Mouse (Mus musculus) neural tube, embryonic 11.5 days (tissue): ENCODE measurements around the gene Mrps17. TPM values are rescaled to one million over a fixed set of nuclear protein-coding genes. Genes with fewer than 3 reads are reported as not detected.

Source experiments
- ATAC-seq: fragments of 200-750 bp; cut with Nextera tagmentation; 2 replicates; pipeline ENCODE4 v1.8.0; 2017; ENCODE audit warnings: moderate number of reproducible peaks, mild to moderate bottlenecking, moderate TSS enrichment, moderate library complexity; ENCODE audit not compliant: insufficient read depth, low FRiP score, low TSS enrichment
- DNase-seq: peaks from one replicate; pipeline ENCODE4 v3.0.0-alpha.2; 2015; ENCODE audit warnings: low spot score
- H3K27ac ChIP-seq: fragments of 300-500 bp; sonication (generic); 2 replicates; pipeline ENCODE4 v1.5.1; 2014; ENCODE audit warnings: low read depth, mild to moderate bottlenecking, low read length
- H3K27me3 ChIP-seq: fragments of 300-500 bp; sonication (generic); 2 replicates; pipeline ENCODE4 v1.6.1; 2014; ENCODE audit warnings: mild to moderate bottlenecking, low read length, mixed read lengths; ENCODE audit not compliant: control insufficient read depth, insufficient read depth
- H3K36me3 ChIP-seq: fragments of 300-500 bp; sonication (generic); 2 replicates; pipeline ENCODE4 v1.6.1; 2014; ENCODE audit warnings: mild to moderate bottlenecking, low read length, moderate library complexity, mixed read lengths; ENCODE audit not compliant: control insufficient read depth, insufficient read depth
- H3K4me1 ChIP-seq: fragments of 300-500 bp; sonication (generic); 2 replicates; pipeline ENCODE4 v1.6.1; 2014; ENCODE audit warnings: low read length, mixed read lengths; ENCODE audit not compliant: control insufficient read depth, insufficient read depth
- H3K4me2 ChIP-seq: fragments of 300-500 bp; sonication (generic); 2 replicates; pipeline ENCODE4 v1.6.1; 2014; ENCODE audit warnings: low read depth, mild to moderate bottlenecking, moderate library complexity
- H3K4me3 ChIP-seq: fragments of 300-500 bp; sonication (generic); 2 replicates; pipeline ENCODE4 v1.5.1; 2014; ENCODE audit warnings: low read depth, low read length
- H3K9ac ChIP-seq: fragments of 300-500 bp; sonication (generic); 2 replicates; pipeline ENCODE4 v1.6.1; 2014; ENCODE audit warnings: mild to moderate bottlenecking, low read length
- H3K9me3 ChIP-seq: fragments of 300-500 bp; sonication (generic); 2 replicates; pipeline ENCODE4 v1.6.1; 2016; ENCODE audit warnings: low read length; ENCODE audit not compliant: control insufficient read depth
- WGBS: fragments of 180-500 bp; shearing (Covaris S2); extraction: QIAGEN DNeasy Blood & Tissue Kit; methylation state at CpG from one replicate; pipeline ENCODE4 v1.1.7; 2014; 5-methylcytosine and 5-hydroxymethylcytosine counted together
- polyA plus RNA-seq: library from polyadenylated mRNA; unstranded; fragments of >200 nt; fragmentation: Nextera tagmentation; extraction: Ambion mirVana; gene quantifications from 2 replicates; pipeline ENCODE4 v1.2.1, GENCODE M21; 2014

The Mrps17 gene
- polyA plus RNA-seq, 1 experiment from 2014 or later: 160 TPM

DNA sequence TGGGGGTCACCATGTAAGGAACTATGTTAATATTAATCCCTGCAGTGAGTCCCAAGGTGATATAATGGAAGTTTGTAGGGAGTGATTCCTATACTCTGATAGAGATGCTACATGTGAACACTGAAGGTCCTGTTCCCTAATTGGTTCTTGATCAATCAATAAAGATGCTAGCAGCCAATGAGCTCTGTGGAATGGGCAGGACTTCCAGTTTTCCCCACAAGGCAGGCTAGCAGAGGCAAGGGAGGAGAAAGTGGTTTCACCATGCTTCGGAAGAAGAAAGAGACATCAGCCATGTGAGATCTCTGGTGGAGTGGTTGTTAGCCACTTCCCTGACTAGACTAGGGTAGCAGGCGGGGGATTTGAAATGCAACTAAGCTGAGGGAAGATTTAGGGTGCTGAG is 14.8 kb upstream of the Mrps17 start:
- Histone ChIP-seq H3K36me3 (no peaks in the 10 kb centered on the region), H3K27ac (no peak overlapping the region), H3K4me1 (no peaks in the 10 kb centered on the region), H3K4me3 (no peak overlapping the region), H3K9me3 (no peaks in the 10 kb centered on the region), H3K4me2 (no peak overlapping the region), H3K27me3 (no peaks in the 10 kb centered on the region), H3K9ac (no peak overlapping the region)
- 44% methylated on average over 2 of the region's 2 CpGs for WGBS
- ATAC-seq (no peak), DNase-seq (no peak)

DNA sequence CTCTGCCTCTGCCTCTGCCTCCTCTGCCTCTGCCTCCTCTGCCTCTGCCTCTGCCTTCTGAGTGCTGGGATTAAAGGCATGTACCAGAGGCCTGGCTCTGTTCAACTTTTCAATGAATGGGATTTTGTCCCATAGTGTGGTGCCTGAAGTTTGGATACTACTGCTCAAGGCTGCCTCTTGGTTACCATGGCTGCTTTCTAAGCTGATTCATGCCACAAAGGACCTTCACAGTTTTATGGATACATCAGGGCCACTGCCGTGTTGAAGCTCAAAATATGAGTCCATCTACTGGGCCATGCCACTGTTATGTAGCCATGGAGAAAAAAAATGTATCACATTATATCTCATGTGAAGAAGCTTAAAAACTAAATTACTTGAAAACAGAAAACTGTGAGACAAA is 13.6 kb upstream of the Mrps17 start:
- WGBS: 80% methylated on average over 1 of the region's 1 CpGs
- no peaks in the 10 kb centered on the region for H3K4me1 ChIP-seq
- H3K9me3 ChIP-seq: no peaks in the 10 kb centered on the region
- H3K4me3 ChIP-seq: no peak overlapping the region
- DNase-seq: no peak
- no peaks in the 10 kb centered on the region for H3K36me3 ChIP-seq
- H3K27ac ChIP-seq: no peak overlapping the region
- no peak overlapping the region for H3K4me2 ChIP-seq
- ATAC-seq: no peak
- H3K9ac ChIP-seq: no peak overlapping the region
- no peaks in the 10 kb centered on the region for H3K27me3 ChIP-seq

DNA sequence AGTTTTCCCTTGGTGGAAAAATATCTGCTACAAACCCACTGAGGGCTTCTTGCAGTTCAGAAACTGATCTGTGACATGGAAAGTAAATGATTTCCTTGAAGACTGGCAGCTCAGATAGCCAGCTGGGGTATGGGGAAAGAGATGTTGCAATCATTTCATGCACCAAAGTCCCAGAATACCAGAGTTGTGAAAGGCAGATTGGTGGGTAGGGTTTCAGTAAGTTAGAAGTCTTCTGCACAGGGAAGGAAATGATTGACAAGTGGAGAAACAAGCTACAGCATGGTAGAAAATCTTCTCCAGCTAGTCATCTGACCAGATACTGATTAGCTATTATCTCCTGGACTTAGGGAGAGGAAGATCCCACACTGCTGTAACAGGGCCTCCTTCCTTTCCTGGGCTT is 11.9 kb upstream of the Mrps17 start:
- Histone ChIP-seq H3K4me3 (no peak overlapping the region), H3K4me2 (no peak overlapping the region), H3K27me3 (no peaks in the 10 kb centered on the region), H3K27ac (no peak overlapping the region), H3K4me1 (no peaks in the 10 kb centered on the region), H3K9me3 (no peaks in the 10 kb centered on the region), H3K9ac (no peak overlapping the region), H3K36me3 (no peaks in the 10 kb centered on the region)
- DNase-seq (no peak), ATAC-seq (no peak)

DNA sequence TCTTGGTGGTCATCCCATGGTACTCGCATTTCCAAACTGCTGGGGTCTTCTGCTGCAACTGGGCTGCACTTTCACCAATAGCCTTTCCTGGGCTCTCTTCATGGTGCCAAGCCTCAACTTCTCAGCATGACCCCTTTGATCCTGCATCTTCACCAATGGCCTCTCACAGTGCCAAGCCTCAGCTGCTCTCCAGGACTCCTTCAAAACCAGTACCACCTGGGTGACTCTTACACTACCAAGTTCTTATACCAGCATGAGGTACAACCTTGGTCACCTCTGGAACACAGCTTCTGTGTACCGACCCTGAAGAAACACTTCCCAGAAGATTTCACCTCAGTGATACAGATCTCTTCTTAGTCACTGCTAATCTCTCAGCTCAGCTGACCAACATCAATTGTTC is 6.9 kb upstream of the Mrps17 start, which contains the start of gene Sept14:
TSS of gene Sept14 (minus strand) at position 101 of the 400 bp plus-strand sequence.
- H3K4me1 ChIP-seq: no peaks in the 10 kb centered on the region
- H3K9ac ChIP-seq: no peak within 1 kb of the TSS
- H3K4me3 ChIP-seq: no peak within 1 kb of the TSS
- H3K27ac ChIP-seq: no peak within 1 kb of the TSS
- no peak for ATAC-seq
- no peak for DNase-seq
- H3K36me3 ChIP-seq: no peaks in the 10 kb centered on the region
- H3K4me2 ChIP-seq: no peak within 1 kb of the TSS
- no peaks in the 10 kb centered on the region for H3K9me3 ChIP-seq
- 67% methylated on average over 2 of the region's 2 CpGs for WGBS
- no peaks in the 10 kb centered on the region for H3K27me3 ChIP-seq

DNA sequence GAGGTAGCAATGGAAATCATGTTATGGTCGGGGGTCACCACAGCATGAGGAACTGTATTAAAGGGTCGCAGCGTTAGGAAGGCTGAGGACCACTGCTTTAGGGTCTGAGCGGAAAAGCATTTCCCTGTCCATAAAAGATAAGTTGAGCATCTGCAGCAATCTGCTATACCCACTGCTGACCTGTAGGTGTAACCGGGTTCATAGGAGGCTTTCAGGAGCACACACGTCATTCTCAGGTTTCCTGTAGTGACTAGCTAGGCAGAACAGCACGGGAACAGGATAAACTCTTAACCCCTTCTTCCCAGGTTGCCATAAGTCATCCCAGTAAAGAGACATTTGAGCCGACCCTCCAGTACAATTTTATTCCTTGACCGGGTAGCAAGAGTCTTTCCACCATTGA is 1.7 kb downstream of the Mrps17 start:
- DNase-seq (no peak), ATAC-seq (no peak)
- 90% methylated on average over 9 of the region's 9 CpGs for WGBS
- no peak overlapping the region for H3K9ac ChIP-seq
- no peaks in the 10 kb centered on the region for H3K9me3 ChIP-seq
- peaks cover 5% of the 10 kb centered on the region for H3K36me3 ChIP-seq
- H3K27ac ChIP-seq: no peak overlapping the region
- no peaks in the 10 kb centered on the region for H3K27me3 ChIP-seq
- 0 out of 2 replicates have a peak, but pooled peaks cover 6% of the 10 kb centered on the region for H3K4me1 ChIP-seq
- H3K4me3 ChIP-seq: no peak overlapping the region
- no peak overlapping the region for H3K4me2 ChIP-seq

DNA sequence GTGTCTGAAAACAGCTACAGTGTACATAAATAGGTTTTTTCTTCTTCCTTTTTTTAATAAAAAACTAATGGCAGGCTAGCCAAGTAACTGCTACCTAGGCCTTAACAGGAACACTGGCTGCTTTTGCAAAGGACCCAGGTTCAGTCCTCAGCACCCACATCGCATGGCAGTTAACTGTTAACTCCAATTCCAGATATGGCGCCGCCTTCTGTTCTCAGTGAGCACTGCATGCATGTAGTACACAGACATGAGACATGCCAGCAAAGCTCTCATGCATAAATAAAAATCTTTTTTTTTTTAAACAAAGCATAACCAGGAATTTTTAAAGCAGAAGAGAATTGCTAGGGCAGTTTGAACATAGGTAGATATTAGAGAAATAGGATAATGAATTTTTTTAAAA is 4.9 kb downstream of the Mrps17 start:
- 87% methylated on average over 3 of the region's 3 CpGs for WGBS
- ATAC-seq (no peak), DNase-seq (no peak)
- Histone ChIP-seq H3K4me3 (no peak overlapping the region), H3K4me2 (no peak overlapping the region), H3K9me3 (no peaks in the 10 kb centered on the region), H3K4me1 (0 out of 2 replicates have a peak, but pooled peaks cover 6% of the 10 kb centered on the region), H3K27me3 (no peaks in the 10 kb centered on the region), H3K36me3 (peaks cover 5% of the 10 kb centered on the region), H3K9ac (no peak overlapping the region), H3K27ac (no peak overlapping the region)

DNA sequence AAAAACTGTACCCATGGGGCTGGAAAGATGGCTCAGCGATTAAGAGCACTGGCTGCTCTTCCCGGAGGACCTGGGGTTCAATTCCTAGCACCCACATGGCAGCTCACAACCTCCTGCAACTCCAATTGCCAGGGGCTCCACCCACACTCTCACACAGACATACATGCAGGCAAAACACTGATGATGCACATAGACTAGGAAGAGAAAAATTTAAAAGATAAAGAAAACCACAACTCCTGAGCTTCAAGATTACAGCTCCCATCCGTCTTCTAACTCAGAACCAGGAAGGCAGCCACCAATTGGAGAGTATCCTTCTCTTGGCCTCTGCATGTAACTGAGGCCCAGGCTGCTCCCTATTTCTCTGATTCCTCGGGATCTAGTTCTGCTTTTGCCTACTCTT is 9.0 kb downstream of the Mrps17 start:
- Histone ChIP-seq H3K4me3 (peak overlapping the region; percentile 89; the same call in 1 of the 2 replicates), H3K27me3 (no peaks in the 10 kb centered on the region), H3K27ac (no peak overlapping the region)

DNA sequence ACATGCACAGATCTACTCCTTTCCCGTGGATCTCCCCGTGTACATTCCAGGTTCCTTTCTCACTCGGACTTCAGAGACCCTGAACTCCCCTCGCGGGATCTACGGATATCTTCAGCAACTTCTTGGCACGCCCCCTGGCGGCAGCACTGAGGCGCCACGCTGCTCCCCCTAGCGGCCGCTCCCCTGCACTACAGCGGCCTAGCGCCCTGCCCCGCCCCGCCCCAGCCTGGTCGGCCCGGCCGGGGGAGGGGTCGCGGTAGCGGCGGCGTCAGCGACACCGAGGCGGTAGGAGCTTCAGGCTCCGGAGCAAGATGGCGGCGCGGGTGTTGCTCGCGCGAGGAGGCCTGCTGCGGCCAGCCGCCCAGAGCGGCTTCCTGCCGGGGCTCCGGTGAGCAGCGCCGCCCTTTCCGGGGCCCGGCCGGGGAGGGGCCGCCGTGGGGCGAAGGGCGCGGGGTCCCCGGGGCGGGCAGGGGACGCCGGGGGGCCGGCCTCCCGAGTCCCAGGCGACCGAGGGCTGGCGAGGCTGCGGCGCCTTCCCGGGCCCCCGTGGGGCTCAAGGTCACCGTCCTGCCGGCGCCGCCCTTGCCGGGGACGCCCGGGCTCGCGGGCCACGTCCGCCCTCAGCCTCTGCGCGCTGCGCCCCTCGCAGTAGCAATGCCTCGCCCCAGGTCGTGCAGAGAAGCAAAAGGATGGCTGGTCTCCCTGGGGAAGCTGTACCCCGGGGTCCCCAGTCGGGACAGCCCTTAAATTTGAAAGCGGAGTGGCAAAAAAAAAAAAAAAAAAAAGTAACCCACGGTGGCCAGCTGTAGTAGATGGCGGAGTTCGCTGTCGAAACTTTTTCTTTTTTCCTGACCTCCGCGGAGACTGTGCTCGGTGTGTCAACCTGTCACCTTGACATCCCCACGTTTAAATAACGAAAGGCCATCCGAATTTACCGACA is 9.8 kb downstream of the Mrps17 start, which contains the start of gene Nipsnap2:
TSS of gene Nipsnap2 (plus strand) at position 230 of the 940 bp plus-strand sequence.
- H3K27ac ChIP-seq: peak within 1 kb of the TSS; percentile 92
- peak within 1 kb of the TSS; percentile 96 for H3K9ac ChIP-seq
- peak; percentile 95 for DNase-seq
- H3K27me3 ChIP-seq: no peaks in the 10 kb centered on the region
- WGBS: under 1% methylated on average over 72 of the region's 93 CpGs
- no peaks in the 10 kb centered on the region for H3K9me3 ChIP-seq
- peak within 1 kb of the TSS; percentile 89 for H3K4me3 ChIP-seq
- peak within 1 kb of the TSS; percentile 38 for H3K4me2 ChIP-seq
- H3K4me1 ChIP-seq: no peaks in the 10 kb centered on the region
- H3K36me3 ChIP-seq: no peaks in the 10 kb centered on the region
- ATAC-seq: peak; percentile 95

More for the DNA sequence above, 9.0 kb downstream of the Mrps17 start:
- WGBS: 52% methylated on average over 4 of the region's 4 CpGs
- Histone ChIP-seq H3K9me3 (no peaks in the 10 kb centered on the region), H3K36me3 (no peaks in the 10 kb centered on the region), H3K4me2 (peak overlapping the region; percentile 38; the same call in 1 of the 2 replicates), H3K4me1 (no peaks in the 10 kb centered on the region), H3K9ac (peak overlapping the region; percentile 96)
- DNase-seq: no peak
- ATAC-seq: no peak
